Comparison of ENCODE assay signal across 35 mouse cellular contexts in the genomic region with DNA sequence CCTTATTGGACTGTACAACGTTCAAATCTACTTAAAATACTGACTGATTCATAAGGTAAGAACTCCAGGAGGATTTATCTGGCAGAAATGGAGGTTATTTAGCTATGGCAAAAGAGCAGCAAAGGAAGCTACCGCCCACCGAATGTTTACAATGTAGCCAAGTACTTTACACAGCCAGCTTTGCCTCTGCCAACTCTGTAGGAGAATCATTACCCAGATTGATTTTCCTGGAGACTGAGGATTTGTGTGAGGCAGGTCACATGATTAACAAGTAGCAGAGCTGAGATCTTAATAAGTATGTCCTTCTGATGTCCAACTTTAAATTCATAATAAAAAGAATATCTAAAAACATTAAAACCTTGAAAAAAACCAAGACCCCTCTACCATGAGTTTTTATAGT.
"Had no signal": no experiment of that assay in that cellular context is flagged by ENCODE, and none has a peak within 500 bp of the region (broad histone marks: within the 10 kb centered on the region; RNA-seq: fewer than 3 reads in every experiment).

No protein-coding gene starts in this region.

- DNase-seq: heart, adult 2 months; heart, postnatal 10 days; heart, postnatal 14 days; heart, postnatal 36 days; heart, postnatal 4 days; kidney, adult 11 months; kidney, adult 18-20 months; kidney, adult 2 months; kidney, adult 8-10 months; kidney, adult 9 months; kidney, postnatal 10 days; kidney, postnatal 14 days; kidney, postnatal 25 days; kidney, postnatal 36 days; kidney, postnatal 4 days; layer of hippocampus, adult 9-11 months had no signal

- H3K4me3 ChIP-seq: heart, adult 2 months; heart, embryonic 10.5 days; heart, embryonic 12.5 days; heart, embryonic 13.5 days; heart, embryonic 15.5 days; hindbrain, embryonic 10.5 days; hindbrain, embryonic 12.5 days; hindbrain, embryonic 13.5 days; hindbrain, embryonic 15.5 days; intestine, embryonic 15.5 days; kidney, embryonic 15.5 days; layer of hippocampus, adult 2 months had no signal

- H3K4me1 ChIP-seq: heart, embryonic 10.5 days; heart, embryonic 12.5 days; heart, embryonic 13.5 days; heart, embryonic 15.5 days; hindbrain, embryonic 10.5 days; hindbrain, embryonic 12.5 days; hindbrain, embryonic 13.5 days; hindbrain, embryonic 15.5 days; intestine, embryonic 15.5 days; kidney, embryonic 15.5 days had no signal

- H3K9me3 ChIP-seq: heart, embryonic 10.5 days; heart, embryonic 12.5 days; heart, embryonic 13.5 days; heart, embryonic 15.5 days; hindbrain, embryonic 10.5 days; hindbrain, embryonic 12.5 days; hindbrain, embryonic 13.5 days; hindbrain, embryonic 15.5 days; intestine, embryonic 15.5 days; kidney, embryonic 15.5 days had no signal

- ATAC-seq: hindbrain, embryonic 16.5 days; hindbrain, postnatal 0 days; inflammation-experienced regulatory T-cells, adult 6 months; intestine, embryonic 15.5 days; intestine, embryonic 16.5 days; intestine, postnatal 0 days had no signal

- H3K9ac ChIP-seq: heart, embryonic 12.5 days; heart, embryonic 13.5 days; heart, embryonic 15.5 days; hindbrain, embryonic 12.5 days; hindbrain, embryonic 13.5 days; hindbrain, embryonic 14.5 days; hindbrain, embryonic 15.5 days; intestine, embryonic 15.5 days; kidney, embryonic 15.5 days had no signal

- H3K4me2 ChIP-seq: heart, embryonic 11.5 days; heart, embryonic 12.5 days; heart, embryonic 13.5 days; heart, embryonic 15.5 days; hindbrain, embryonic 12.5 days; hindbrain, embryonic 13.5 days; hindbrain, embryonic 14.5 days; hindbrain, embryonic 15.5 days; intestine, embryonic 15.5 days; kidney, embryonic 15.5 days had no signal

- H3K27me3 ChIP-seq: heart, embryonic 12.5 days; heart, embryonic 13.5 days; heart, embryonic 15.5 days; hindbrain, embryonic 12.5 days; hindbrain, embryonic 13.5 days; hindbrain, embryonic 15.5 days; intestine, embryonic 15.5 days; kidney, embryonic 15.5 days had no signal

- H3K27ac ChIP-seq: heart, adult 2 months; heart, embryonic 10.5 days; heart, embryonic 13.5 days; heart, embryonic 15.5 days; hindbrain, embryonic 10.5 days; hindbrain, embryonic 12.5 days; hindbrain, embryonic 13.5 days; hindbrain, embryonic 14.5 days; hindbrain, embryonic 15.5 days; hindbrain, postnatal 0 days; intestine, embryonic 15.5 days; kidney, embryonic 15.5 days; kidney, postnatal 0 days; layer of hippocampus, adult 2 months had no signal
